Mouse (Mus musculus) T-cell, adult 66 days (primary cell): Measurements from ENCODE around the gene Entpd7. TPM values are rescaled to one million over a fixed set of nuclear protein-coding genes. Genes with fewer than 3 reads are reported as not detected.

Source experiments
- total RNA-seq, 2 experiments: library from RNA; stranded (reverse); gene quantifications; 3 replicates in 1 of 2; 4 replicates in 1 of 2; pipeline ENCODE4 v1.2.4; 2023

Entpd7 gene
- total RNA-seq = 10 to 100 TPM; 10.6 to 12.7 TPM

GRCm38 (mm10) chr19:43689419-43690246 lies at the start of gene Entpd7:
Gene Entpd7 (plus strand): TSS chr19:43689672.

GRCm38 (mm10) chr19:43674730-43675524 lies 14.5 kb upstream of the Entpd7 start, which contains the start of gene Slc25a28:
Gene Slc25a28 (minus strand): TSS chr19:43674881.

DNA sequence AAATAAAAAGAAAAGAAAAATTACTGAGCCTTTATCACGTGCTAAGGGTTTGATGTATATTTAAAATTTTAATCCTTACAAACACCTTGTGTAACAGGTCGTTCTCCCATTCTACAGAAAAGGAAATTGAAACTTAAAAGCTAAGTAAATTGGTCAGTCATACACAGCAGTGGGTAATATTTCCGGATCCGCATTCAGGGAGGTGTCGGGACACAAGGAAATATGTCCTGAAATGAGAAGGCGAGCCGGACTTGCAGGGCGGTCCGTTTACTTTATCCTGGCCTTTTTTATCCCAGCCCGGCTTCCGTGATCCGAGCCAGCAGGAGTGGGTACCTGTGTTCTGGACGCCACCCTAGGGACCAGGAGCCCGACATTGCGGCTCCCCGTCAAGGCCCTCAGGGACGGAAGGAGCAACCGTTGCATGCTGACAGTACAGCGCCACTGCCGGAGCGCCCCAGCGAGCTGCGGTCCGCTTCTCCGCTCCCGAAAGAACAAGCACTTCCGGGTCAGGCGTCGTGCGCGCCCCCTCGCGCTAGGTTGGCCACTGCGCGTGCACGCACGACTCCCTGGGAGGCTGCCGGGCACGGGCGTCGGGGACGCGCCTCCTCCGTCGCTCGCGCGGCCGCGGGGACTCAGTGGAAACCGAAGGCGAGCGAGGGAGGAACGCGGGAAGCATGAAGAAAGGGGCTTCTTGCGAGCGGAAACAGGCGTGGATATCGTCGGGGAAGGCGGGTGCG lies 63.2 kb downstream of the Entpd7 start, which contains the start of the genes Cutc and Cox15:
Gene Cutc (plus strand): TSS at position 508 of the 737 bp plus-strand sequence.
Gene Cox15 (minus strand): TSS at position 512 of the 737 bp plus-strand sequence.

GRCm38 (mm10) chr19:43781980-43782379 lies 92.5 kb downstream of the Entpd7 start, which contains the start of gene Abcc2:
Gene Abcc2 (plus strand): TSS chr19:43782192.

Other genes starting within 250 kb of the Entpd7 start
- gene Cnnm1, start 249.2 kb upstream of the Entpd7 start, total RNA-seq = not detected
- 10 to 100 TPM; 49.9 to 61.1 TPM for gene Got1, start 165.1 kb upstream of the Entpd7 start, total RNA-seq
- gene Nkx2-3, start 77.3 kb upstream of the Entpd7 start, total RNA-seq = not detected
- gene Slc25a28, start 14.8 kb upstream of the Entpd7 start, total RNA-seq = 10 to 100 TPM; 44.5 to 51.4 TPM
- 1 to 10 TPM; 9.0 to 9.4 TPM for gene Cutc, start 63.3 kb downstream of the Entpd7 start, total RNA-seq
- gene Cox15, start 63.3 kb downstream of the Entpd7 start, total RNA-seq = 10 to 100 TPM; 10.4 to 15.0 TPM
- not detected for gene Abcc2, start 92.5 kb downstream of the Entpd7 start, total RNA-seq